Mouse (Mus musculus): ENCODE results near the gene Pcnx3. TPM values are rescaled to one million over a fixed set of nuclear protein-coding genes. Genes with fewer than 3 reads are reported as not detected.

Gene Pcnx3
- 0.22 TPM for polyA plus RNA-seq (2014; fragmentation: Illumina TruSeq; extraction: RNeasy Lipid Tissue Mini Kit (QIAGEN cat#74804); ENCODE audit: low replicate concordance)

GRCm38 (mm10) chr19:5688200-5689087, at the start of gene Pcnx3, which contains the start of gene Map3k11:
TSS of gene Pcnx3 (minus strand) at chr19:5688908.
TSS of gene Map3k11 (plus strand) at chr19:5688742.

DNA sequence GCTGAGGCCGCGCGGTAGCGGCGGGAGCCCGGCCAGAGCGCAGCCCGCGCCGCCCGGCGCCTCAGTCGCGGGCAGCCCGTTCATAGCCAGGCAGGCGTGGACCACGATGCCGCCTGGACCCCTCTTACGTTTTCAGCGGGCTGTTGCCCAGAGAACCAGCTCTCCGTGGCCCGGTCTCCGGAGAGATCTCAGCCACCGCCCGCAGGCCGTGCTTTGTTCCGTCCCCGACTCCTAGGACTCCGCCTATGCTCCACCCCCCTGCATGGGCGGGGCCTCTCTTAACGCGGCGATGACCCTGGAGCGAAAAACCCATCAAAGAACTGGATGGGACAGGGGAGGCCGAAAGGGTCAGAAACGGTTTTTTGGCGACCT, 40.7 kb upstream of the Pcnx3 start, which contains the start of gene Fam89b:
Gene Fam89b (minus strand): TSS at position 210 of the 372 bp plus-strand sequence.

DNA sequence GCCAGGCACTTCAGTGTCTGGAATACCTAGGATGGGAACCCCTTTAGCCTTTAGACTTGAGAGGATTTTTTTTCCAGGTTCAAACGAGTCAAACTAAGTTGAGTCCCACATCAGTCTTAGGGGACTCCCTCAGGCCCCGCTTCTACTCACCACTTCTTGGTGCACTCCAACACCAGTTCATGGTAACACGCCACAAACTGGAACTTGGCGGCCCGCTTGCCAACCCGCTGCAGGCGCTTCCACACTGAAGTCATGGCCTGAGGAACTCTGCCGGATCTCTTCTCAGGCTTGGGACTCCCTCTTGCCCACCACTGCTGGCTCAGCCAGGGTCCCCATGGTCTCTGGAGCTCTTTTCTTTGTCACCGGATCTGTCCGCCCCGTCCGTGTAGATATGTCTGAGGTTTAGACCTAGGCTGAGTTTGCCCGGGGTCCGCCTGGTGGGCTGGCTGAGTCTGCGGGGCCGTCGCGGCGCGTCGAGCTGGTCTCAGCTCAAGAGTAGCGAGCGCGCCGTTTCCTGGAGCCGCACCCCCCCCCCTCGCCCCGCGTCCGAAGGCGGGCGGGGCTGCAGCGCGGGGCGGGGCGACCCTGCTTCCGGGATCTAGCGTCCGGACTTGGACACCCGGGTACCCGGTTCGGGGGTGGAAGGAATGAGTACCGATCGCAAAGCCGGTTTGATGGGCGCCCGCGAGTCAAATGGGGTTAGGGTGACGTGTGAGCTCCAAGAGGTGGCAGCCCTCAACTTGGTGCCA, 37.2 kb upstream of the Pcnx3 start, which contains the start of gene Ehbp1l1:
Gene Ehbp1l1 (minus strand): TSS at position 551 of the 749 bp plus-strand sequence.

DNA sequence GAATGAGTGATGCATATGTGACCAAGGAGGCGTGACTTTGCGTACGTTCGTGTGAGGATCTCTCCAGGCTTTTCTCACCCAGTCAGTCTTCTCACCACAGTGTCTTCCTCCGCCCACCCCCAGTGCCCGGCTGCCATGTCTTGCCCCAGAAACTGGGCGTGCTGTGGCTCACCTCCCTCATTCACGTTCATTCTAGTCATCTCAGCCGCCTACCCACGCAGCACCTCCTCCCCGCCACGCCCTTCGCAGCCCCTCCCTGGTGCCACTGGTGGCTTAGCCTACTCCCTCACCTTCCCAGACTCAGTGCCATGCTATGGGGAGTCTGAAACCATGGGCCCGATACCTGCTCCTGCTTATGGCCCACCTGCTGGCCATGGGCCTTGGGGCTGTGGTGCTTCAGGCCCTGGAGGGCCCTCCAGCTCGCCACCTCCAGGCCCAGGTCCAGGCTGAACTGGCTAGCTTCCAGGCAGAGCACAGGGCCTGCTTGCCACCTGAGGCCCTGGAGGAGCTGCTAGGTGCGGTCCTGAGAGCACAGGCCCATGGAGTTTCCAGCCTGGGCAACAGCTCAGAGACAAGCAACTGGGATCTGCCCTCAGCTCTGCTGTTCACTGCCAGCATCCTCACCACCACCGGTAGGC, 15.6 kb upstream of the Pcnx3 start, which contains the start of gene Kcnk7:
Gene Kcnk7 (plus strand): TSS at position 205 of the 638 bp plus-strand sequence.

GRCm38 (mm10) chr19:5662981-5663913, 25.5 kb downstream of the Pcnx3 start, which contains the start of gene Sipa1:
TSS of gene Sipa1 (minus strand) at chr19:5663707.

DNA sequence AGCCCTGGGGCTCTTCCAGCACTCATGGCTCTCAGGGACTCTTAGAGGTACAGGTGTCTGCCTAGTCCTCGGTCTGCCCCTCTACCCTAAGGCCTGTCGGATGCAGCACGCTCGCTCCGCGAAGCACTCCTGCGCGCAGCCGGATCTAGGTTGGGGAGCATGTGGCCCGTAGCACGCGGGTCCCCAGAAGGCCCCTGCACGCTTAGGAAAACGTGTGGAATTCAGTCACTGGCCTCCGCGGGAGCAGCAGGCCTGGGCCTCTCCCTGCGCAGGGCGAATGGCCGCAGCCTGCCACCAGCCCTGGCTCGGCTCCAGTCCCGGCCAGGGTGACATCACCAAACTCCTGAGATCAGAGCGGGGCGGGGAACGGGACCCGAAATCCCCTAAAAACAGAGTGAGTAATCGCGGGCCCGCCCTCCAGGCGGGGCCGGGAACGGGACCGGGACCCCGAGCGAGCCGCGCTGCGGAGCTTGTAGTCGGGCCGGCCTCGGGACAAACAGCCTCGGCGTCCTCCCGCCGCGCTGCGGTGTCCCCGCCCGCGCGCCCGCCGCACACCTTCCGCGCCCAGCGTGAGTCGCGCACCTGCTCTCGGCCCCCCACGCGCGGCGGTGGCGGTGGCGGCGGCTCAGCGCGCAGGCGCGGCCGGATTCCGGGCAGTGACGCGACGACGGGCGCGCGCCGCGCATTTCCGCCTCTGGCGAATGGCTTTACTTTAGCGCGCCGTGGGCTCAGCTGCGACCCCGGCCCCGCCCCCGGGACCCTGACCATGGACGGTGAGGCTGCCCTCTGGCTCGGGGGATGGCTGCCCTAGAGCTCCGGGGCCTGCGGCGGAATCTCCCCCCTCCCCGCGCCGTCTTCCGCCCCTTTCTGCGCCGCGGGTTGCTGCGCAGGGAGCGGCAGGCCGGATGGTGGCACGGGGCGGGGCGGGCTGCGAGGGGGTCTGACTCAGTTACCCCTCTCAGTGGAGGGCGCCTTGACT, 51.4 kb downstream of the Pcnx3 start, which contains the start of gene Rela:
Gene Rela (plus strand): TSS at position 415 of the 979 bp plus-strand sequence.

Other genes starting within 250 kb of the Pcnx3 start
- not detected for gene Fosl1, start 241.4 kb downstream of the Pcnx3 start, polyA plus RNA-seq (2014; fragmentation: Illumina TruSeq; extraction: RNeasy Lipid Tissue Mini Kit (QIAGEN cat#74804); ENCODE audit: low replicate concordance)
- 0.15 TPM for gene Ccdc85b, start 231.0 kb downstream of the Pcnx3 start, polyA plus RNA-seq (2014; fragmentation: Illumina TruSeq; extraction: RNeasy Lipid Tissue Mini Kit (QIAGEN cat#74804); ENCODE audit: low replicate concordance)
- 2.7 TPM for gene Fibp, start 228.3 kb downstream of the Pcnx3 start, polyA plus RNA-seq (2014; fragmentation: Illumina TruSeq; extraction: RNeasy Lipid Tissue Mini Kit (QIAGEN cat#74804); ENCODE audit: low replicate concordance)
- gene Ctsw, start 220.4 kb downstream of the Pcnx3 start, polyA plus RNA-seq (2014; fragmentation: Illumina TruSeq; extraction: RNeasy Lipid Tissue Mini Kit (QIAGEN cat#74804); ENCODE audit: low replicate concordance), result not detected
- 0.74 TPM for gene Efemp2, start 215.0 kb downstream of the Pcnx3 start, polyA plus RNA-seq (2014; fragmentation: Illumina TruSeq; extraction: RNeasy Lipid Tissue Mini Kit (QIAGEN cat#74804); ENCODE audit: low replicate concordance)
- not detected for gene Mus81, start 200.5 kb downstream of the Pcnx3 start, polyA plus RNA-seq (2014; fragmentation: Illumina TruSeq; extraction: RNeasy Lipid Tissue Mini Kit (QIAGEN cat#74804); ENCODE audit: low replicate concordance)
- gene Cfl1, start 198.5 kb downstream of the Pcnx3 start, polyA plus RNA-seq (2014; fragmentation: Illumina TruSeq; extraction: RNeasy Lipid Tissue Mini Kit (QIAGEN cat#74804); ENCODE audit: low replicate concordance), result 164 TPM
- gene 1700020D05Rik, start 185.1 kb downstream of the Pcnx3 start, polyA plus RNA-seq (2014; fragmentation: Illumina TruSeq; extraction: RNeasy Lipid Tissue Mini Kit (QIAGEN cat#74804); ENCODE audit: low replicate concordance), result not detected
- gene Snx32, start 178.4 kb downstream of the Pcnx3 start, polyA plus RNA-seq (2014; fragmentation: Illumina TruSeq; extraction: RNeasy Lipid Tissue Mini Kit (QIAGEN cat#74804); ENCODE audit: low replicate concordance), result not detected
- gene Ovol1, start 128.3 kb downstream of the Pcnx3 start, polyA plus RNA-seq (2014; fragmentation: Illumina TruSeq; extraction: RNeasy Lipid Tissue Mini Kit (QIAGEN cat#74804); ENCODE audit: low replicate concordance), result 9.6 TPM
- gene Ap5b1, start 120.9 kb downstream of the Pcnx3 start, polyA plus RNA-seq (2014; fragmentation: Illumina TruSeq; extraction: RNeasy Lipid Tissue Mini Kit (QIAGEN cat#74804); ENCODE audit: low replicate concordance), result not detected
- gene Rnaseh2c, start 87.0 kb downstream of the Pcnx3 start, polyA plus RNA-seq (2014; fragmentation: Illumina TruSeq; extraction: RNeasy Lipid Tissue Mini Kit (QIAGEN cat#74804); ENCODE audit: low replicate concordance), result 0.71 TPM
- gene Kat5, start 78.7 kb downstream of the Pcnx3 start, polyA plus RNA-seq (2014; fragmentation: Illumina TruSeq; extraction: RNeasy Lipid Tissue Mini Kit (QIAGEN cat#74804); ENCODE audit: low replicate concordance), result 19.1 TPM
- gene Rela, start 51.4 kb downstream of the Pcnx3 start, polyA plus RNA-seq (2014; fragmentation: Illumina TruSeq; extraction: RNeasy Lipid Tissue Mini Kit (QIAGEN cat#74804); ENCODE audit: low replicate concordance), result 0.26 TPM
- gene Sipa1, start 25.2 kb downstream of the Pcnx3 start, polyA plus RNA-seq (2014; fragmentation: Illumina TruSeq; extraction: RNeasy Lipid Tissue Mini Kit (QIAGEN cat#74804); ENCODE audit: low replicate concordance), result 1.6 TPM
- 0.41 TPM for gene Map3k11, start 166 bp downstream of the Pcnx3 start, polyA plus RNA-seq (2014; fragmentation: Illumina TruSeq; extraction: RNeasy Lipid Tissue Mini Kit (QIAGEN cat#74804); ENCODE audit: low replicate concordance)
- gene Kcnk7, start 15.5 kb upstream of the Pcnx3 start, polyA plus RNA-seq (2014; fragmentation: Illumina TruSeq; extraction: RNeasy Lipid Tissue Mini Kit (QIAGEN cat#74804); ENCODE audit: low replicate concordance), result not detected
- 6.5 TPM for gene Ehbp1l1, start 37.4 kb upstream of the Pcnx3 start, polyA plus RNA-seq (2014; fragmentation: Illumina TruSeq; extraction: RNeasy Lipid Tissue Mini Kit (QIAGEN cat#74804); ENCODE audit: low replicate concordance)
- not detected for gene Fam89b, start 40.7 kb upstream of the Pcnx3 start, polyA plus RNA-seq (2014; fragmentation: Illumina TruSeq; extraction: RNeasy Lipid Tissue Mini Kit (QIAGEN cat#74804); ENCODE audit: low replicate concordance)
- gene Ltbp3, start 52.0 kb upstream of the Pcnx3 start, polyA plus RNA-seq (2014; fragmentation: Illumina TruSeq; extraction: RNeasy Lipid Tissue Mini Kit (QIAGEN cat#74804); ENCODE audit: low replicate concordance), result 0.74 TPM
- 0.41 TPM for gene Scyl1, start 82.5 kb upstream of the Pcnx3 start, polyA plus RNA-seq (2014; fragmentation: Illumina TruSeq; extraction: RNeasy Lipid Tissue Mini Kit (QIAGEN cat#74804); ENCODE audit: low replicate concordance)
- gene Frmd8, start 186.4 kb upstream of the Pcnx3 start, polyA plus RNA-seq (2014; fragmentation: Illumina TruSeq; extraction: RNeasy Lipid Tissue Mini Kit (QIAGEN cat#74804); ENCODE audit: low replicate concordance), result 6.4 TPM
- 29.7 TPM for gene Slc25a45, start 188.9 kb upstream of the Pcnx3 start, polyA plus RNA-seq (2014; fragmentation: Illumina TruSeq; extraction: RNeasy Lipid Tissue Mini Kit (QIAGEN cat#74804); ENCODE audit: low replicate concordance)
- 0.97 TPM for gene Tigd3, start 205.2 kb upstream of the Pcnx3 start, polyA plus RNA-seq (2014; fragmentation: Illumina TruSeq; extraction: RNeasy Lipid Tissue Mini Kit (QIAGEN cat#74804); ENCODE audit: low replicate concordance)
- 8.6 TPM for gene Dpf2, start 224.1 kb upstream of the Pcnx3 start, polyA plus RNA-seq (2014; fragmentation: Illumina TruSeq; extraction: RNeasy Lipid Tissue Mini Kit (QIAGEN cat#74804); ENCODE audit: low replicate concordance)
- gene Cdc42ep2, start 235.9 kb upstream of the Pcnx3 start, polyA plus RNA-seq (2014; fragmentation: Illumina TruSeq; extraction: RNeasy Lipid Tissue Mini Kit (QIAGEN cat#74804); ENCODE audit: low replicate concordance), result 2.5 TPM